Mouse (Mus musculus): Measurements from ENCODE around the gene Adam1b. TPM values are rescaled to one million over a fixed set of nuclear protein-coding genes. Genes with fewer than 3 reads are reported as not detected.

The Adam1b gene
- polyA plus RNA-seq, 1 experiment from 2014 or later, result 0.10 TPM

DNA sequence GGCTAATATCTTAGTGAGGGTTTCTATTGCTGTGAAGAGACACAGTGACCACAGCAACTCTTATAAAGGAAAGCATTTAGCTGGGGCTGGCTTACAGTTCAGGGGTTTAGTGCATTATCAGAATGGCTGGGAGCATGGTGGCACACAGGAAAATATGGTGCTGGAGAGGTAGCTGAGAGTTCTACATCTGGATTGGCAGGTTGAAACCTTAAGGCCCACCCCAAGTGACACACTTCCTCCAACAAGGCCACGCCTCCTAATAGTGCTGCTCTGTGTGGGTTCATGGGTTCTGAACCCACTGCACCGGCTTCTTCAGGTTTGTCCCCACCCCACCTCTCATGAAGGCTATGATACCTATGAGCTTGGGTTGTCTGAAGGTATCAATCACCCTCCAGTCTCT lies 30.8 kb downstream of the Adam1b start:
- Histone ChIP-seq H3K9me3 (replicated peaks; ENCODE audit: control insufficient read depth, low read length) (no peaks in the 10 kb centered on the region), H3K27ac (ENCODE audit: low read length) (no peak overlapping the region), H3K4me3 (replicated peaks; ENCODE audit: low read length) (no peak overlapping the region), H3K27me3 (ENCODE audit: control insufficient read depth, insufficient read depth, low read length) (no peaks in the 10 kb centered on the region), H3K4me2 (ENCODE audit: low read depth, low read length) (no peak overlapping the region), H3K9ac (ENCODE audit: low read length) (no peak overlapping the region), H3K4me1 (ENCODE audit: control insufficient read depth, insufficient read depth, low read length) (peaks cover 15% of the 10 kb centered on the region), H3K36me3 (ENCODE audit: control insufficient read depth, insufficient read depth, low read length) (no peaks in the 10 kb centered on the region)
- no peak for ATAC-seq (ENCODE audit: insufficient read depth, low FRiP score)
- WGBS, result 90% methylated on average over 2 of the region's 2 CpGs

DNA sequence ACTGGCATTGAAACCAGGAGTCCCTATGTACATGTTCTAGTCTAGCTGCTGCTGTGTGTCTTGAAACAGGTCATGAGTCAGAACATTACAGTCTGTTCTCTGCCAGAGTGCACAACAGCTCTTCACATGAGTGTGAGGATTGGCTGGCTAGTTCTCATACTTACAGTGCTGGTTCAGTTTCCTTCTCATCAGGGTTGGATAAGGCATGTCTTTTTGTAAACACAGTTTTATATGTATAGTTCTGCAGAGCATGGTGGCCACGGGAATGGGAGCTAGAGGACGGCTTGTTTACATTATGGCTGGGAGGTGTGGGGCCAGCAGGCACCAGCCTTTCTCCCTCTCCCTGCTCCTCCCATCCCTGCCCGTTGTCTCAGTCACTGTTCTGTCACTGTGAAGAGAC lies 33.7 kb downstream of the Adam1b start:
- peak; percentile 51; the same call in 1 of the 2 replicates for ATAC-seq (ENCODE audit: insufficient read depth, low FRiP score)
- WGBS, result 6% methylated on average over 3 of the region's 3 CpGs
- peak overlapping the region; percentile 47 for H3K27ac ChIP-seq (ENCODE audit: low read length)

DNA sequence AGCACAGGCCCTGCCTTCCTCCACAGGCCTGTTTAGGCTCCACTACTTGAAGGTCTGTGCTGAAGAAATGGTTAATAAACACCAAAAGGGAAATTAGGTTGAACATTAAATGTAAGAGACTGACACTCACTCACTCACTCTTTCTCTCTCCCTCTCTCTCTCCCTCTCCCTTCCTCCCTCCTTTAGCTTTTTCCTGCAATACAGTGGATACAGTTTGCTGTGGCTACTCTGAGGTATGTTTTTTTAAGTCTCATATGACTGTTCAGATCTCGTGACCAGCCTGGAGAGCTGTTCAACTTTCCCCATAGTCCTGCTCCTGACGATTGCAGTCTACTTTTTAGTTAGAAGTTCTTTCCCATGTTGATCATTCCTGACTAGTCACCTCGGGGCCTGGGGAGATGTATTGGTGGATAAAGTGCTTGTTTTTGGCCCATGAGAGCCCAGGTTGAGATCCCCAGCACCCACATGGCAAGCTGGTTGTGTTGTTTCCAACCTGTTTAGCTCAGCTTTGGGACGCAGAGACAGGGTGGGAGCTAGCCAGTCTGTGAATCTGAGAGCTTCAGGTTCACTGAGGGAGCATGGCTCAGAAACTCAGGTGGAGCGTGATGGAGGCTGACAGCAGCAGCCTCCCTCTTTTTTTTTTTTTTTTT lies 39.5 kb downstream of the Adam1b start:
- H3K4me2 ChIP-seq (ENCODE audit: low read depth, low read length), result no peak overlapping the region
- no peak overlapping the region for H3K4me3 ChIP-seq (replicated peaks; ENCODE audit: low read length)
- no peaks in the 10 kb centered on the region for H3K27me3 ChIP-seq (ENCODE audit: control insufficient read depth, insufficient read depth, low read length)
- H3K27ac ChIP-seq (ENCODE audit: low read length), result no peak overlapping the region
- H3K36me3 ChIP-seq (ENCODE audit: control insufficient read depth, insufficient read depth, low read length), result no peaks in the 10 kb centered on the region
- no peaks in the 10 kb centered on the region for H3K9me3 ChIP-seq (replicated peaks; ENCODE audit: control insufficient read depth, low read length)
- no peak for ATAC-seq (ENCODE audit: insufficient read depth, low FRiP score)
- WGBS, result 68% methylated on average over 5 of the region's 5 CpGs
- H3K4me1 ChIP-seq (ENCODE audit: control insufficient read depth, insufficient read depth, low read length), result no peaks in the 10 kb centered on the region
- no peak overlapping the region for H3K9ac ChIP-seq (ENCODE audit: low read length)

More for the DNA sequence above, 33.7 kb downstream of the Adam1b start:
- Histone ChIP-seq H3K4me2 (ENCODE audit: low read depth, low read length) (no peak overlapping the region), H3K4me1 (ENCODE audit: control insufficient read depth, insufficient read depth, low read length) (peaks cover 13% of the 10 kb centered on the region), H3K27me3 (ENCODE audit: control insufficient read depth, insufficient read depth, low read length) (no peaks in the 10 kb centered on the region), H3K9ac (ENCODE audit: low read length) (no peak overlapping the region; the same call in 1 of the 2 replicates), H3K9me3 (replicated peaks; ENCODE audit: control insufficient read depth, low read length) (no peaks in the 10 kb centered on the region), H3K4me3 (replicated peaks; ENCODE audit: low read length) (no peak overlapping the region), H3K36me3 (ENCODE audit: control insufficient read depth, insufficient read depth, low read length) (no peaks in the 10 kb centered on the region)

DNA sequence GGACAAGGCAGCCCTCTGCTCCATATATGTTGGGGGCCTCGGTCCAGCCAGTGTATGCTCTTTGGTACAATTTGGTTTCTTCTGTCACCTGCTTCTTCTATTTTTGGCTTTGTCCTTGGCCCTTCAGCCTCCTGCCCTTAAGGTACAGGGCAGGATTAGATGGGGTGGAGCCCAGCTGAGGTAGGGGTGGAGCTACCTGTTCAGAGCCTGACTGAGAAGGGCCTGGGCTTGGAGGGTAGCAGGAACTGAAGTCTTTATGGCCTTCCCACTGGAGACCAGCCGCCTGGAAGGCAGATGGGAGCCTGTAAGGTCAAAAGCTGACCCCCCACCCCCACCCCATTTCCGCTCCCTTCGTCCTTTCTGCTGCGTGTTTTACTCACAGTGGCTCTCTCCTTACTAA lies 40.3 kb downstream of the Adam1b start:
- Histone ChIP-seq H3K27ac (ENCODE audit: low read length) (no peak overlapping the region), H3K9ac (ENCODE audit: low read length) (no peak overlapping the region)

DNA sequence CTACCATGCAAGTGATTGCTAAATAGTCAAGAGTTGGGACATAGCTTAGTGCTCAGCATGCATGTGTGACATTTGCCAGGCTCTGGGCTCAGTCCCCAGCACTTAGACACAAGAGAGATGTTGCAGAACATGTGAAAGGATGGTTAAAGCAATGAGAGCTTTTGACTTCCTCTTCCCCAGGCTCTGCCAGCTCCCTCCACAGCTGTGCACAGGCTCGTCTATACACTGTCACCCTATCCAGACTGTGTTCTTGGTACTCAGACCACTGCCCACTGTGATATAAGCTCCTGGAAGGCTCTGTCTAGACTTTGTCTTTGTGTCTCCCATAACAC lies 41.1 kb downstream of the Adam1b start:
- Histone ChIP-seq H3K4me3 (replicated peaks; ENCODE audit: low read length) (no peak overlapping the region), H3K36me3 (ENCODE audit: control insufficient read depth, insufficient read depth, low read length) (no peaks in the 10 kb centered on the region), H3K27me3 (ENCODE audit: control insufficient read depth, insufficient read depth, low read length) (no peaks in the 10 kb centered on the region), H3K27ac (ENCODE audit: low read length) (no peak overlapping the region), H3K4me2 (ENCODE audit: low read depth, low read length) (no peak overlapping the region), H3K4me1 (ENCODE audit: control insufficient read depth, insufficient read depth, low read length) (no peaks in the 10 kb centered on the region), H3K9ac (ENCODE audit: low read length) (no peak overlapping the region), H3K9me3 (replicated peaks; ENCODE audit: control insufficient read depth, low read length) (no peaks in the 10 kb centered on the region)
- no peak for ATAC-seq (ENCODE audit: insufficient read depth, low FRiP score)
- 15% methylated on average over 1 of the region's 1 CpGs for WGBS

More for the DNA sequence above, 40.3 kb downstream of the Adam1b start:
- Histone ChIP-seq H3K9me3 (replicated peaks; ENCODE audit: control insufficient read depth, low read length) (no peaks in the 10 kb centered on the region), H3K4me2 (ENCODE audit: low read depth, low read length) (no peak overlapping the region), H3K27me3 (ENCODE audit: control insufficient read depth, insufficient read depth, low read length) (no peaks in the 10 kb centered on the region), H3K36me3 (ENCODE audit: control insufficient read depth, insufficient read depth, low read length) (no peaks in the 10 kb centered on the region), H3K4me3 (replicated peaks; ENCODE audit: low read length) (no peak overlapping the region), H3K4me1 (ENCODE audit: control insufficient read depth, insufficient read depth, low read length) (no peaks in the 10 kb centered on the region)
- 50% methylated on average over 5 of the region's 5 CpGs for WGBS
- ATAC-seq (ENCODE audit: insufficient read depth, low FRiP score), result peak; percentile 76; the same call in 1 of the 2 replicates

DNA sequence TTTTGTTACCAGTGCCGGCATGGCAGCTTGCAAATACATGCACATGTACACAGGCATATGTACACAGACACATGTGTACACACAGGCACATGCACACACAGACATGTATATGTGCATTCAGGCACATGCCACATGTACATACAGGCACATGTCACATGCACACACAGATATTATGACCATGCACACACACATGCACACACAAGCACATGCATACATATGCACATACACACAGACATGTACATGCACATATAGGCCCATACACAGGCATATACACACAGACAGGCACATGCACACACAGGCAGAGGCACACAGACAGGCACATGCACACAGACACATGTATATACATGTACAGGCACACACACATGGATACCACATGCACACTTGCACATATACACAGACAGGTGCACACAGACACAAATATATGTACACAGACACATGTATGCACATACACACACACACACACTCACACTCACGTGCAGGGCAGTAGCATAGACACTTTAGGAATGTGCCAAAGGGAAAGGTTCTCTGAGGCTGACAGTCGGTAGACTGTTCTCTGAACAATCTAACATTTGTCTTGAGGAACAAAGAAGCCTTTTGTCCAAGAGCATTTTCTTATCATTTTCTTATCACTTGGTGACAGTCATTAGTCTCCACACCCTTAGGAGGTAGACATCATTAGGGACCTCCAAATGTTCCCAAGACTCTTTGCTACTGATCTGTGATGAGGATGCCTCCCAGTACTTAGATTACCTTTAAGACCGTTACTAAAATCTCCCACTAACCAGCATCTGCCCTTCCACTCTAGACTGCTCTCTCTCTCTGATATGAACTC lies 41.7 kb downstream of the Adam1b start:
- H3K4me1 ChIP-seq (ENCODE audit: control insufficient read depth, insufficient read depth, low read length), result no peaks in the 10 kb centered on the region
- no peak overlapping the region for H3K4me2 ChIP-seq (ENCODE audit: low read depth, low read length)
- H3K36me3 ChIP-seq (ENCODE audit: control insufficient read depth, insufficient read depth, low read length), result no peaks in the 10 kb centered on the region
- ATAC-seq (ENCODE audit: insufficient read depth, low FRiP score), result no peak
- no peaks in the 10 kb centered on the region for H3K27me3 ChIP-seq (ENCODE audit: control insufficient read depth, insufficient read depth, low read length)
- H3K27ac ChIP-seq (ENCODE audit: low read length), result no peak overlapping the region
- H3K4me3 ChIP-seq (replicated peaks; ENCODE audit: low read length), result no peak overlapping the region
- WGBS, result 49% methylated on average over 4 of the region's 4 CpGs
- H3K9ac ChIP-seq (ENCODE audit: low read length), result no peak overlapping the region
- no peaks in the 10 kb centered on the region for H3K9me3 ChIP-seq (replicated peaks; ENCODE audit: control insufficient read depth, low read length)

DNA sequence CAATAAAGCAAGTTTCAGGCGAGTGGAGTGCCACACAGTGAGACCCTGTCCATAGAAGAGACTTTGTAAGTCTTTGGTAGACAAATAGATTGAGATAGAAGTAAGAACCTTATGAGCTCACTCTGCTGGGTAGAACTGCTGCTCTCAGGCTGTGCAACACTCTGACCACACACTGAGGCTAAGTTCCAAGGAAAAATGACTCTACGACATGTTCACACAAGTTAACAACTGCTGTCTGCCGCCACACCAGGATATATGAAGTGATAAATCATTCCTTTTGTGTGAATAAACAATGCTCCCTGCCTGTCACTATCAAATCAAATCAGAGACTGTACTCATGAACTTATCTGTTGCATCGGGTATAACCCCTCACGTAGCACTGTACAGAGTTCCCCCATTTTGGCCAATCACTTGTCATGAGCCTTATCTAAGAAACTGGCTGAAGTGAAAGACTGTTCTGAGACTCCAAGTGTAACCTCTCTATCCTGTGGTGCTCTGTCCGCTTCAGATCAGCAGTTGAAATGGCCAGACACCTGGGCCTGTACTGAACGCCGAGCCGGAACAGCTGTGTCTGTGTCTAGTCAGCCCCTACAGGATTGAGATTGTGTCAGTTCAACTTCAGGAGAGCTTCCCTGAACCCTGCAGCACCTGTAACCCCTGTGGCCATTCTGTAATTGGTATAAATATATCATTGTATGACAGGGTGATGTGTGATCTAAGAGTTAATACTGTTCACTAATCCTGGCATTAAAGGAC lies 47.5 kb downstream of the Adam1b start:
- Histone ChIP-seq H3K9me3 (replicated peaks; ENCODE audit: control insufficient read depth, low read length) (no peaks in the 10 kb centered on the region), H3K9ac (ENCODE audit: low read length) (no peak overlapping the region), H3K36me3 (ENCODE audit: control insufficient read depth, insufficient read depth, low read length) (no peaks in the 10 kb centered on the region), H3K27ac (ENCODE audit: low read length) (peak overlapping the region; percentile 97), H3K27me3 (ENCODE audit: control insufficient read depth, insufficient read depth, low read length) (no peaks in the 10 kb centered on the region), H3K4me2 (ENCODE audit: low read depth, low read length) (no peak overlapping the region), H3K4me1 (ENCODE audit: control insufficient read depth, insufficient read depth, low read length) (peaks cover 17% of the 10 kb centered on the region), H3K4me3 (replicated peaks; ENCODE audit: low read length) (no peak overlapping the region)
- WGBS, result 51% methylated on average over 9 of the region's 9 CpGs
- no peak for ATAC-seq (ENCODE audit: insufficient read depth, low FRiP score)

DNA sequence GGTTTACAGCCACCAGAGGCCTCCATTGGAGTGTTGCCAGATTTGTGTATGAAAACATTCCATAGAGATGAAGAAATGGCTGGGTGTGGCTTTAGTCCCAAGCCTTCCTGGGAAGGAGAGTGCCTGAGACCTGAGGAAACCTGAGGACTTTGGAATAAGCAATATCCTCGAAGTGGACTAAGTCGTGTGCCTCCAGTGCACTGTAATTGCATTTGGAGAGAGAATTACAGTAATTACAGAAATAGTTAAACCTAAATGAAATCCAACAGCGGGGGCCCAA lies 48.8 kb downstream of the Adam1b start:
- WGBS, result 65% methylated on average over 3 of the region's 3 CpGs
- Histone ChIP-seq H3K4me2 (ENCODE audit: low read depth, low read length) (no peak overlapping the region), H3K27ac (ENCODE audit: low read length) (peak overlapping the region; percentile 97), H3K36me3 (ENCODE audit: control insufficient read depth, insufficient read depth, low read length) (no peaks in the 10 kb centered on the region), H3K4me1 (ENCODE audit: control insufficient read depth, insufficient read depth, low read length) (peaks cover 17% of the 10 kb centered on the region), H3K4me3 (replicated peaks; ENCODE audit: low read length) (no peak overlapping the region), H3K9ac (ENCODE audit: low read length) (0 out of 2 replicates have a peak overlapping the region, but pooled peaks have one; percentile 10), H3K27me3 (ENCODE audit: control insufficient read depth, insufficient read depth, low read length) (no peaks in the 10 kb centered on the region), H3K9me3 (replicated peaks; ENCODE audit: control insufficient read depth, low read length) (no peaks in the 10 kb centered on the region)
- ATAC-seq (ENCODE audit: insufficient read depth, low FRiP score), result no peak
